Mouse (Mus musculus): ENCODE data around the gene Dtx4.

DNA sequence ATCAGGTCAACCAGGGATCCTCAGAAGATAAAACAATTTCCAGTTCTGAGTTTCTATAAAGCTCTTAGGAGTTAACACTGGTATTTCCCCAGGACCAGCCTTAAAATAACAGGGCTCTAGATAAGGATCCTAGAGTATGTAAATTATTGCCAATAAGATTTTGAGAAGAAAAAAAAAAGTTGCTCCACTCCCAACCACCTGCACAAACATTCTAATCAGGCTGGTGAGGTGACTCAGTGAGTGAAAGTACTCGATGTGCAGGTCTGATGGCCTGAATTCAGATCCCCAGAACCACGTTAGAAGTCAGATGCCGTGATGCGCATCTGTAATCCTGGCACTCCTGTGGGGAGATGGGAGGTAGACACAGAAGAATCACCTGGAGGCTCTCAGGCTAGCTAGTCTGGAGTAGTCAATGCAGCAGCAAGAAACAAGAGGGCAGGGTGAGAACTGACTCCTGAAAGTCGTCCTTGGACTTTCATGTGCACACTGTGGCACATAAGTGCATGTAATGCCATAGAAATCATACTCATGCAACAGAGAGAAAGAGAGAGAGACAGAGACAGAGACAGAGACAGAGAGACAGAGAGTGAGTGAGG lies 28.8 kb downstream of the Dtx4 start:
- no peak for TF ChIP-seq POLR2A (IDR thresholded peaks at IDR 0.05; ENCODE audit: control insufficient read depth, extremely low read depth, insufficient read depth, low read length, poor library complexity)
- no peak for TF ChIP-seq CTCF (IDR thresholded peaks at IDR 0.05; ENCODE audit: borderline replicate concordance, control insufficient read depth, extremely low read depth, insufficient read depth, low read length, poor library complexity)

Data from thymus, adult 2 months (tissue).